Mouse (Mus musculus) liver (tissue): ENCODE data around the gene Gpr160.
A peak's percentile ranks its signal among the peaks of the same experiment; 100 is the strongest.
"Not testable (repeated sequence)": the region's sequence is repeated elsewhere in the genome, so short reads cannot be mapped to it uniquely, and the experiment has no call there.

Experiments used
- DNase-seq: peaks from one replicate; pipeline ENCODE4 v3.0.0-alpha.2; 2020; ENCODE audit warnings: mixed read lengths

Gpr160 gene

GRCm38 (mm10) chr3:30855604-30856458 is at the start of gene Gpr160:
Gpr160 (plus strand) TSS chr3:30855950.
- peak; percentile 72 for DNase-seq

GRCm38 (mm10) chr3:30812881-30813280 is 42.9 kb upstream of the Gpr160 start:
- DNase-seq, result no peak

GRCm38 (mm10) chr3:30818630-30819125 is 37.1 kb upstream of the Gpr160 start:
- no peak for DNase-seq

GRCm38 (mm10) chr3:30822163-30822562 is 33.6 kb upstream of the Gpr160 start:
- DNase-seq, result no peak

- no peak for DNase-seq
These were observed 29.7 kb upstream of the Gpr160 start for GRCm38 (mm10) chr3:30826069-30826468.

- no peak for DNase-seq
These were observed 23.7 kb upstream of the Gpr160 start for GRCm38 (mm10) chr3:30831848-30832606.

- no peak for DNase-seq
These were observed 22.5 kb upstream of the Gpr160 start for GRCm38 (mm10) chr3:30833254-30833653.

GRCm38 (mm10) chr3:30845755-30846154 is 10.0 kb upstream of the Gpr160 start:
- no peak for DNase-seq

- DNase-seq, result no peak
These were observed 8.3 kb upstream of the Gpr160 start for GRCm38 (mm10) chr3:30847413-30847812.

- no peak for DNase-seq
These were observed 4.3 kb upstream of the Gpr160 start for GRCm38 (mm10) chr3:30851422-30851821.

GRCm38 (mm10) chr3:30853596-30853995 is 2.2 kb upstream of the Gpr160 start:
- DNase-seq, result no peak

- DNase-seq, result not testable (repeated sequence)
These were observed 3.8 kb downstream of the Gpr160 start for GRCm38 (mm10) chr3:30859599-30859998.

GRCm38 (mm10) chr3:30860705-30861104 is 5.0 kb downstream of the Gpr160 start:
- DNase-seq, result no peak

- DNase-seq, result no peak
These were observed 8.1 kb downstream of the Gpr160 start for GRCm38 (mm10) chr3:30863712-30864435.

GRCm38 (mm10) chr3:30864640-30865039 is 8.9 kb downstream of the Gpr160 start:
- no peak for DNase-seq

- DNase-seq, result no peak
These were observed 12.4 kb downstream of the Gpr160 start for GRCm38 (mm10) chr3:30868176-30868575.

GRCm38 (mm10) chr3:30868625-30869024 is 12.9 kb downstream of the Gpr160 start:
- DNase-seq, result no peak

GRCm38 (mm10) chr3:30869995-30870394 is 14.2 kb downstream of the Gpr160 start:
- DNase-seq, result no peak

- no peak for DNase-seq
These were observed 21.0 kb downstream of the Gpr160 start for GRCm38 (mm10) chr3:30876709-30877108.

GRCm38 (mm10) chr3:30887449-30887848 is 31.7 kb downstream of the Gpr160 start:
- no peak for DNase-seq

GRCm38 (mm10) chr3:30889014-30889413 is 33.3 kb downstream of the Gpr160 start:
- DNase-seq, result no peak

GRCm38 (mm10) chr3:30896721-30897120 is 41.0 kb downstream of the Gpr160 start:
- no peak for DNase-seq

GRCm38 (mm10) chr3:30899407-30899806 is 43.7 kb downstream of the Gpr160 start:
- DNase-seq, result no peak
